Mouse (Mus musculus): ENCODE results near the gene Dnajb14.

DNA sequence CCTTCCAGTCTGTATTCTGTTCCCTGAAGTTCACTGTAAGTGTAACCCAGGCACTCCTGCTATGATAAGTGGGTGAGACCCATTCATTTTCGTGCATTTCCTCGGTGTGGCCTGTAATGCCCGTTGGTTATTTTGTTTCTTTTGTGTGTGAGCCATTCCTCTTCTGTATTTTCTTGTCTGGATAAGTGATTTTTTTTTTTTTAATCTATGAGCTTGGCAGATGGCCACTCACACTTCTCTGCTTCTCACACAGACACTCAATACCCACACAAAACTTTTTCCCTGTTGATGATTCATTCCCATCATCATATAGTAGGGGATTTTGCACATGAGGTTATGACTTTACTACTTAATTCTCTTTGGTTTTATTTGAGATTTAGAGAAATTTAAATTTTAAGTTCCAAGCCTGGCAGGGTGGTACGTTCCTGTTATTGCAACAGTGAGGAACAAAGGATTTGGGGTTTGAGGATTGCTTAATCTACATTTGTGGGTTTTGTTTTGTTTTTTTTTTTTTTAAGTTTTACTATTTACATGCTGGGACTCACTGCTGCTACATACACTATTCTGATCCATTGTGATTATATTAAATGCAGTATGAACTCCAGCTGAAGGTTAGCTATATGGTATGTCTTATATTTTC, 12.8 kb downstream of the Dnajb14 start:
- TF ChIP-seq CTCF (IDR thresholded peaks at IDR 0.05; ENCODE audit: low read depth, low read length) (no peak), POLR2A (IDR thresholded peaks at IDR 0.05; ENCODE audit: borderline replicate concordance, low read depth, low read length) (no peak)

All from bone marrow macrophage, adult 2 months (primary cell).